Mouse (Mus musculus) cerebellum, adult 2 months (tissue): ENCODE measurements around the gene Nrg3.

Source experiments
- CTCF ChIP-seq: fragments of 200-500 bp; IDR thresholded peaks from 2 replicates; pipeline ENCODE4 v1.5.1; 2011; ENCODE audit warnings: low read depth, mild to moderate bottlenecking, control low read depth, low read length, moderate library complexity, borderline replicate concordance; ENCODE audit not compliant: insufficient read depth
- POLR2A ChIP-seq: fragments of 200-500 bp; IDR thresholded peaks from 2 replicates; pipeline ENCODE4 v1.6.1; 2011; ENCODE audit warnings: low read length, control low read depth, borderline replicate concordance; ENCODE audit not compliant: insufficient read depth

DNA sequence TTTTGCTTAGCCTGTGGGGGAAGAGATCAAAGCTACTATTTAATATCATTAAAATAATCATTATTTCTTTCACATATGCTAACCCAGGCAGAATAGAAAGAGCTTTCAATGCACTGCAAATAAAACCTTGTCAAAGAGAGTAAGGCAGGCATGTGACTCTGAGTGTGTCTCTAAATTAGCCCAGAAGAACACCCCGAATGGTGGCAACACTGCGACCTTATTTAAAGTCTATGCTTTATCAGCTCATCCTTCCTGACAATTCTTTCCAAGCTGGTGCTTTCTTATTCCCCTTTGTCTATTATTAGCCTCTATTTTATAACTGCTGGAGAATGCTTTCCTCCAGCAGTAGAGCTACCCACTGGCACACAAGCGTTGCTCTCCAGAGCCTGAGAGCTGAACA lies 475.0 kb downstream of the Nrg3 start:
- TF ChIP-seq POLR2A (no peak), CTCF (no peak)
